Mouse (Mus musculus) forebrain, embryonic 16.5 days (tissue): ENCODE results near the gene Olfr986. TPM values are rescaled to one million over a fixed set of nuclear protein-coding genes. Genes with fewer than 3 reads are reported as not detected.
"Not testable (repeated sequence)": the region's sequence is repeated elsewhere in the genome, so short reads cannot be mapped to it uniquely, and the experiment has no call there.

Experiments
- ATAC-seq: fragments of 200-750 bp; cut with Nextera tagmentation; 2 replicates; pipeline ENCODE4 v1.8.0; 2017; ENCODE audit warnings: mild to moderate bottlenecking, moderate library complexity
- H3K27ac ChIP-seq: fragments of 300-500 bp; sonication (generic); 2 replicates; pipeline ENCODE4 v1.5.1; 2014; ENCODE audit warnings: low read length, control low read depth
- H3K27me3 ChIP-seq: fragments of 300-500 bp; sonication (generic); replicated peaks from 2 replicates; pipeline ENCODE4 v1.6.1; 2014; ENCODE audit warnings: low read length; ENCODE audit not compliant: control insufficient read depth, insufficient read depth
- H3K36me3 ChIP-seq: fragments of 300-500 bp; sonication (generic); 2 replicates; pipeline ENCODE4 v1.6.1; 2014; ENCODE audit not compliant: control insufficient read depth, insufficient read depth
- H3K4me1 ChIP-seq: fragments of 300-500 bp; sonication (generic); replicated peaks from 2 replicates; pipeline ENCODE4 v1.6.1; 2014; ENCODE audit warnings: low read length; ENCODE audit not compliant: control insufficient read depth, insufficient read depth
- H3K4me2 ChIP-seq: fragments of 300-500 bp; sonication (generic); 2 replicates; pipeline ENCODE4 v1.6.1; 2014; ENCODE audit warnings: mild to moderate bottlenecking, low read length, control low read depth
- H3K4me3 ChIP-seq: fragments of 300-500 bp; sonication (generic); replicated peaks from 2 replicates; pipeline ENCODE4 v1.5.1; 2014; ENCODE audit warnings: mild to moderate bottlenecking, low read length, control low read depth
- H3K9ac ChIP-seq: fragments of 300-500 bp; sonication (generic); replicated peaks from 2 replicates; pipeline ENCODE4 v1.6.1; 2014; ENCODE audit warnings: low read depth, low read length, control low read depth
- H3K9me3 ChIP-seq: fragments of 300-500 bp; sonication (generic); 2 replicates; pipeline ENCODE4 v1.6.1; 2016; ENCODE audit warnings: low read length; ENCODE audit not compliant: control insufficient read depth
- WGBS: fragments of 180-500 bp; shearing (Covaris S2); extraction: QIAGEN DNeasy Blood & Tissue Kit; methylation state at CpG from one replicate; pipeline ENCODE4 v1.1.7; 2014; 5-methylcytosine and 5-hydroxymethylcytosine counted together
- polyA plus RNA-seq: library from polyadenylated mRNA; unstranded; fragments of >200 nt; fragmentation: Nextera tagmentation; extraction: Ambion mirVana; gene quantifications from 2 replicates; pipeline ENCODE4 v1.2.1, GENCODE M21; 2015

The Olfr986 gene
- not detected in 2 replicates for polyA plus RNA-seq

GRCm38 (mm10) chr9:40180620-40181019, at the start of gene Olfr986:
TSS of gene Olfr986 (plus strand) at chr9:40180920.
- no peaks in the 10 kb centered on the region for H3K9me3 ChIP-seq
- H3K36me3 ChIP-seq = no peaks in the 10 kb centered on the region
- no peak within 1 kb of the TSS for H3K27ac ChIP-seq
- no peak within 1 kb of the TSS for H3K4me2 ChIP-seq
- no peak within 1 kb of the TSS for H3K9ac ChIP-seq
- WGBS = 85% methylated on average over 5 of the region's 5 CpGs
- no peaks in the 10 kb centered on the region for H3K27me3 ChIP-seq
- H3K4me1 ChIP-seq = no peaks in the 10 kb centered on the region
- no peak within 1 kb of the TSS for H3K4me3 ChIP-seq
- no peak for ATAC-seq

DNA sequence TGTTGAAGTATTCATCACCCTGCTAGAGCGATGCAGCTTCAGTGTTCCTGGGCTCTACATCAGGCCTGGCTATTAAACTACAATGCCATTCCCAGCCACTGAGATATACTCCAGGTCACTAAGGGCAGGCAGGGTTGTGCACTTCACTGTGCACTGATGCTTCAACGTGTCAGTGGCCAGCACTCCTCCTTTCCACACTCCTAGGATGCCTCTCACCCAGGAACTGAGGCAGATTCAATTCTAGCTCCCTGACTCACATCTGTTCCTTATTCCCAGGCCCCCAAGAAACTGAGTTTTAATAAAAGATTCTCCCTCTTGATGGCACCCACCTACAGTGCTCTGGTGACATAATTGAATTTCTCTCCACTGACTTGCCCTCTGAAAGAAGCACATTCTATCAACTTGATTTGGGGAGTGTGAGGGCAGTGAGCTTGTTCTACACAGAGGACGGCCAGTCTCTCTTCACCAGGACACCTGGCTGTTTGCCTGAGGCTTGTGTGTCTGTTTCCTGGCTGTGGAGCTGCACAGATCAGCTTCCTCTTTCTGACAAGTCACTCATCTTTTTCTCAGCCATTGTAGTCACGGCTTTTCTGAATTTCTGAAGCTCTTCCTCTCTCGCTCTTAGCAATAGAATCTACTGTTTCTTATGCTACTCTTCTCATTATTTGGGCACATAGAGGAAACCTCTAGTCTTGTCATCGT, 43.6 kb upstream of the Olfr986 start:
- Histone ChIP-seq H3K27me3 (no peaks in the 10 kb centered on the region), H3K27ac (no peak overlapping the region), H3K4me3 (no peak overlapping the region), H3K4me1 (no peaks in the 10 kb centered on the region), H3K36me3 (no peaks in the 10 kb centered on the region), H3K9ac (no peak overlapping the region), H3K4me2 (no peak overlapping the region), H3K9me3 (no peaks in the 10 kb centered on the region)
- ATAC-seq = no peak
- WGBS = 86% methylated on average over 6 of the region's 6 CpGs

GRCm38 (mm10) chr9:40139484-40139883, 41.2 kb upstream of the Olfr986 start:
- H3K36me3 ChIP-seq = no peaks in the 10 kb centered on the region
- no peaks in the 10 kb centered on the region for H3K4me1 ChIP-seq
- H3K9me3 ChIP-seq = no peaks in the 10 kb centered on the region
- no peaks in the 10 kb centered on the region for H3K27me3 ChIP-seq
- WGBS = 76% methylated on average over 4 of the region's 4 CpGs
- H3K4me2 ChIP-seq = no peak overlapping the region
- H3K27ac ChIP-seq = no peak overlapping the region
- no peak for ATAC-seq
- H3K4me3 ChIP-seq = no peak overlapping the region
- H3K9ac ChIP-seq = no peak overlapping the region

DNA sequence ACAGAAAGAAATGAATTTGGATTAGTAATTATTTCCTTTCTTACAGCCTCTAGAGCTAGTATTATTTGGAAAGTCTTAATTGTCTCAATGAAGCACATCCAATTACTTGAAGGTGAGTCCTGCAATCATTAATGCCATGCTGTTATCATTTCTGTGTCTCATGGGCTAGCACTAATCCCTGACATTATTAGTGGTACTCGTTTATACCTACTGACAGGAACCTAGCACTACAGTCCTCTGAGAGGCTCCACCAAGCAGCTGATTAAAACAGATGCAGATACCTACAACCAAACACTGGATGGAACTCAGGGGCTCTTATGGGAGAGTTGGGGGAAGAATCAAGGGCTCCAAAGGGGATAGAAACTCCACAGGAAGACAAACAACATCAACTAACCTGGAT, 39.2 kb upstream of the Olfr986 start:
- H3K9ac ChIP-seq = no peak overlapping the region
- H3K27ac ChIP-seq = no peak overlapping the region
- no peaks in the 10 kb centered on the region for H3K4me1 ChIP-seq
- 39% methylated on average over 1 of the region's 1 CpGs for WGBS
- no peaks in the 10 kb centered on the region for H3K27me3 ChIP-seq
- no peak overlapping the region for H3K4me3 ChIP-seq
- H3K9me3 ChIP-seq = no peaks in the 10 kb centered on the region
- H3K4me2 ChIP-seq = no peak overlapping the region
- ATAC-seq = no peak
- no peaks in the 10 kb centered on the region for H3K36me3 ChIP-seq

GRCm38 (mm10) chr9:40155118-40155644, 25.5 kb upstream of the Olfr986 start:
- Histone ChIP-seq H3K27ac (no peak overlapping the region), H3K4me3 (no peak overlapping the region), H3K27me3 (no peaks in the 10 kb centered on the region), H3K9me3 (no peaks in the 10 kb centered on the region), H3K4me2 (no peak overlapping the region), H3K4me1 (no peaks in the 10 kb centered on the region), H3K9ac (no peak overlapping the region), H3K36me3 (no peaks in the 10 kb centered on the region)
- no peak for ATAC-seq
- 62% methylated on average over 4 of the region's 4 CpGs for WGBS

- 92% methylated on average over 1 of the region's 1 CpGs for WGBS
- no peaks in the 10 kb centered on the region for H3K27me3 ChIP-seq
- no peak overlapping the region for H3K27ac ChIP-seq
- H3K4me3 ChIP-seq = no peak overlapping the region
- H3K36me3 ChIP-seq = no peaks in the 10 kb centered on the region
- no peak overlapping the region for H3K4me2 ChIP-seq
- ATAC-seq = no peak
- no peaks in the 10 kb centered on the region for H3K4me1 ChIP-seq
- no peaks in the 10 kb centered on the region for H3K9me3 ChIP-seq
- H3K9ac ChIP-seq = no peak overlapping the region
These were observed 14.3 kb upstream of the Olfr986 start for GRCm38 (mm10) chr9:40166446-40166845.

- H3K27me3 ChIP-seq = no peaks in the 10 kb centered on the region
- H3K4me3 ChIP-seq = no peak overlapping the region
- WGBS = 83% methylated on average over 6 of the region's 6 CpGs
- H3K4me2 ChIP-seq = no peak overlapping the region
- ATAC-seq = no peak
- H3K9ac ChIP-seq = no peak overlapping the region
- H3K4me1 ChIP-seq = no peaks in the 10 kb centered on the region
- H3K9me3 ChIP-seq = no peaks in the 10 kb centered on the region
- H3K27ac ChIP-seq = no peak overlapping the region
- no peaks in the 10 kb centered on the region for H3K36me3 ChIP-seq
These were observed 3.7 kb upstream of the Olfr986 start for GRCm38 (mm10) chr9:40177017-40177416.

- H3K4me2 ChIP-seq, H3K4me1 ChIP-seq, H3K36me3 ChIP-seq, H3K27ac ChIP-seq, H3K27me3 ChIP-seq, H3K4me3 ChIP-seq, H3K9me3 ChIP-seq, ATAC-seq, H3K9ac ChIP-seq: not testable (repeated sequence)
- 88% methylated on average over 2 of the region's 2 CpGs for WGBS
These were observed 4.4 kb downstream of the Olfr986 start for GRCm38 (mm10) chr9:40185166-40185565.

DNA sequence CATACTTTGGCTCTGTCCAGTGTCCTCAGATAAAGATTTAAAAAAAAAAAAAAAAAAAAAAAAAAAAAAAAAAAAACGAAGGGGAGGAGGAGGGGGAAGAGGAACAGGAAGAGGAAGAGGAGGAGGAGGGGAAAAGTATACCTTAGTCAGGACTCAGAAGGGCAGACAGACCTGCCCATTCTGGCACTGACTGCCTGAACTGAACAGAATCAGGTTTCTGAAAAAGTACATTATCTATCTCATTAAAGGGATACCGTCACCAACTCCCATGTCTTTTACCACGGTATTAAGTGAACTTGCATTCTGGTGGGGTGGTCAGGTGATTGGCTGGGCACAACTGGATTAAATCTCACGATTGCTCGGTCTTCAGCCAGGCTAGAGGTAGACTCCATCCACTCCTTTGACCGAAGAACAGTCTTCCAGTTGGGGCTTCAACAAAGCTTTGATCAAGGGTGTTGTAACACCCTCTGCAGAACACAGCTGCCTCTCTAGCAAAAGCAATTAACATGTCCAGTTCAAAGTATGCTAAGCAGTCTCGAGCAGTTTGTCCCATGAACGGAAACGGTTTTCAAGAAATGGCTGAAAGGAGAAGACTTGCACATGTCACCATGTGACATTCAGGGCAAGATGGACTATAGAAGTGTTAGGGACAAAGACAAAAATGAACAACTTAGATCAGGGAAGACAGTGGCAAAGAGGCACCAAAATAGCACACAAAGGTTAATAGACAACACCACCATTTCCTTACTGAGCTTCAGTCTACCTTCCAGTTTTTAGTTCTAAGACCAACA, 10.6 kb downstream of the Olfr986 start:
- H3K4me1 ChIP-seq = peaks cover 15% of the 10 kb centered on the region
- H3K27ac ChIP-seq = no peak overlapping the region
- ATAC-seq = no peak
- peak overlapping the region; percentile 78 for H3K4me3 ChIP-seq
- 0 out of 2 replicates have a peak, but pooled peaks cover 4% of the 10 kb centered on the region for H3K27me3 ChIP-seq
- H3K9me3 ChIP-seq = no peaks in the 10 kb centered on the region
- peak overlapping the region; percentile 84 for H3K4me2 ChIP-seq
- no peaks in the 10 kb centered on the region for H3K36me3 ChIP-seq
- H3K9ac ChIP-seq = peak overlapping the region; percentile 86
- WGBS = 92% methylated on average over 8 of the region's 9 CpGs
